Mouse (Mus musculus) CH12.LX (cell line): Measurements from ENCODE around the gene Zfp764. TPM values are rescaled to one million over a fixed set of nuclear protein-coding genes. Genes with fewer than 3 reads are reported as not detected.
"Not testable (repeated sequence)": the region's sequence is repeated elsewhere in the genome, so short reads cannot be mapped to it uniquely, and the experiment has no call there.

Source experiments
- DNase-seq: peaks from one replicate; pipeline ENCODE4 v3.0.0-alpha.2; 2013; ENCODE audit errors: extremely low read depth
- H3K27ac ChIP-seq: 2 replicates; pipeline ENCODE4 v1.5.1; 2012; ENCODE audit warnings: low read depth, mild to moderate bottlenecking, control low read depth, moderate library complexity; ENCODE audit not compliant: insufficient read depth
- H3K27me3 ChIP-seq: replicated peaks from 2 replicates; pipeline ENCODE3; 2012; ENCODE audit warnings: inconsistent platforms
- H3K36me3 ChIP-seq, 2 experiments: replicated peaks in 1 of 2; 2 replicates each; pipeline versions ENCODE3 to v1.6.1; 2012; ENCODE audit warnings: inconsistent platforms in 1 of 2, low read length in 1 of 2, mild to moderate bottlenecking in 1 of 2, mixed read lengths in 1 of 2, moderate library complexity in 1 of 2; ENCODE audit not compliant: control insufficient read depth in 1 of 2, insufficient read depth in 1 of 2
- H3K4me1 ChIP-seq, 2 experiments: 2 replicates each; pipeline ENCODE4 v1.6.1; 2012; ENCODE audit warnings: inconsistent platforms in 1 of 2, moderate library complexity in 1 of 2; ENCODE audit not compliant: insufficient read depth in 2 of 2, control insufficient read depth in 1 of 2
- H3K4me2 ChIP-seq: 2 replicates; pipeline ENCODE4 v1.6.1; 2012; ENCODE audit warnings: low read depth, mild to moderate bottlenecking, control low read depth; ENCODE audit not compliant: poor library complexity, insufficient read depth, severe bottlenecking
- H3K4me3 ChIP-seq, 3 experiments: fragments of 150-350 bp in 1 of 3; sonication (generic) in 1 of 3; replicated peaks in 1 of 3; 2 replicates each; pipeline versions ENCODE3 to v1.5.1; 2011 to 2012; ENCODE audit warnings: low read depth in 2 of 3, low read length in 2 of 3, mild to moderate bottlenecking in 2 of 3, moderate library complexity in 2 of 3, control low read depth in 1 of 3, improper control_type of control experiment in 1 of 3, inconsistent platforms in 1 of 3, mixed read lengths in 1 of 3; ENCODE audit not compliant: poor library complexity in 1 of 3
- H3K79me2 ChIP-seq: replicated peaks from 2 replicates; pipeline ENCODE4 v1.6.1; 2012; ENCODE audit warnings: mild to moderate bottlenecking, moderate library complexity; ENCODE audit not compliant: control insufficient read depth, poor library complexity, insufficient read depth, severe bottlenecking; ENCODE audit errors: extremely low read depth
- H3K9ac ChIP-seq: 2 replicates; pipeline ENCODE4 v1.6.1; 2012; ENCODE audit warnings: low read depth, mild to moderate bottlenecking, control low read depth, moderate library complexity; ENCODE audit not compliant: insufficient read depth
- H3K9me3 ChIP-seq: replicated peaks from 2 replicates; pipeline ENCODE3; 2012; ENCODE audit warnings: low read length, inconsistent platforms, mixed read lengths
- BHLHE40 ChIP-seq: IDR thresholded peaks from 2 replicates; pipeline ENCODE4 v1.6.1; 2011; ENCODE audit warnings: mild to moderate bottlenecking, low read depth, low read length, improper control_type of control experiment
- CTCF ChIP-seq, 2 experiments: IDR thresholded peaks in 1 of 2; conservative IDR thresholded peaks in 1 of 2; 2 replicates each; pipeline ENCODE4 v1.5.1; 2011 to 2012; ENCODE audit warnings: low read depth in 2 of 2, low read length in 2 of 2, improper control_type of control experiment in 1 of 2, inconsistent platforms in 1 of 2, mild to moderate bottlenecking in 1 of 2, moderate library complexity in 1 of 2
- ELF1 ChIP-seq: IDR thresholded peaks from 2 replicates; pipeline ENCODE4 v1.6.1; 2014; ENCODE audit warnings: low read depth, mild to moderate bottlenecking, inconsistent platforms, low read length, improper control_type of control experiment
- ETS1 ChIP-seq: conservative IDR thresholded peaks from 2 replicates; pipeline ENCODE4 v1.6.1; 2012; ENCODE audit warnings: low read depth, mild to moderate bottlenecking, inconsistent platforms, low read length, improper control_type of control experiment, moderate library complexity
- HCFC1 ChIP-seq: IDR thresholded peaks from 2 replicates; pipeline ENCODE4 v1.6.1; 2012; ENCODE audit warnings: low read depth, mild to moderate bottlenecking, inconsistent platforms, low read length, improper control_type of control experiment
- IRF4 ChIP-seq: IDR thresholded peaks from 2 replicates; pipeline ENCODE4 v1.6.1; 2014; ENCODE audit warnings: low read depth, mild to moderate bottlenecking, inconsistent platforms, low read length, improper control_type of control experiment
- JUN ChIP-seq: IDR thresholded peaks from 2 replicates; pipeline ENCODE4 v1.6.1; 2011; ENCODE audit warnings: low read depth, mild to moderate bottlenecking, low read length, improper control_type of control experiment, moderate library complexity; ENCODE audit not compliant: insufficient read depth
- KAT2A ChIP-seq: IDR thresholded peaks from 2 replicates; pipeline ENCODE4 v1.6.1; 2012; ENCODE audit warnings: low read length, improper control_type of control experiment, inconsistent platforms; ENCODE audit not compliant: insufficient replicate concordance
- MAX ChIP-seq: IDR thresholded peaks from 2 replicates; pipeline ENCODE4 v1.6.1; 2011; ENCODE audit warnings: low read length, improper control_type of control experiment
- MEF2A ChIP-seq: IDR thresholded peaks from 2 replicates; pipeline ENCODE4 v1.6.1; 2014; ENCODE audit warnings: low read depth, mild to moderate bottlenecking, inconsistent platforms, low read length, improper control_type of control experiment, borderline replicate concordance
- MXI1 ChIP-seq: IDR thresholded peaks from 2 replicates; pipeline ENCODE4 v1.6.1; 2011; ENCODE audit warnings: mild to moderate bottlenecking, low read depth, low read length, improper control_type of control experiment
- MYC ChIP-seq: IDR thresholded peaks from 2 replicates; pipeline ENCODE4 v1.6.1; 2011; ENCODE audit warnings: low read depth, mild to moderate bottlenecking, improper control_type of control experiment, low read length
- NELFE ChIP-seq: IDR thresholded peaks from 2 replicates; pipeline ENCODE4 v1.6.1; 2011; ENCODE audit warnings: low read depth, low read length, improper control_type of control experiment
- NRF1 ChIP-seq: IDR thresholded peaks from 2 replicates; pipeline ENCODE4 v1.6.1; 2014; ENCODE audit warnings: low read depth, mild to moderate bottlenecking, inconsistent platforms, low read length, improper control_type of control experiment, moderate library complexity
- POLR2A ChIP-seq: IDR thresholded peaks from 2 replicates; pipeline ENCODE4 v1.6.1; 2011; ENCODE audit warnings: low read depth, mild to moderate bottlenecking, improper control_type of control experiment, low read length
- POLR2AphosphoS2 ChIP-seq: IDR thresholded peaks from 2 replicates; pipeline ENCODE4 v1.6.1; 2011; ENCODE audit warnings: low read depth, low read length, improper control_type of control experiment
- RCOR1 ChIP-seq: conservative IDR thresholded peaks from 2 replicates; pipeline ENCODE4 v1.6.1; 2012; ENCODE audit warnings: low read depth, mild to moderate bottlenecking, inconsistent platforms, low read length, improper control_type of control experiment
- SIN3A ChIP-seq: IDR thresholded peaks from 2 replicates; pipeline ENCODE4 v1.6.1; 2012; ENCODE audit warnings: low read length, improper control_type of control experiment, inconsistent platforms
- TBP ChIP-seq: conservative IDR thresholded peaks from 2 replicates; pipeline ENCODE4 v1.6.1; 2011; ENCODE audit warnings: low read depth, low read length, improper control_type of control experiment
- TCF12 ChIP-seq: IDR thresholded peaks from 2 replicates; pipeline ENCODE4 v1.6.1; 2014; ENCODE audit warnings: low read depth, mild to moderate bottlenecking, inconsistent platforms, low read length, improper control_type of control experiment
- USF1 ChIP-seq: IDR thresholded peaks from 2 replicates; pipeline ENCODE4 v1.6.1; 2014; ENCODE audit warnings: low read depth, mild to moderate bottlenecking, inconsistent platforms, low read length, improper control_type of control experiment
- USF2 ChIP-seq: conservative IDR thresholded peaks from 2 replicates; pipeline ENCODE4 v1.6.1; 2011; ENCODE audit warnings: low read depth, low read length, improper control_type of control experiment
- ZMIZ1 ChIP-seq: IDR thresholded peaks from 2 replicates; pipeline ENCODE4 v1.6.1; 2012; ENCODE audit warnings: low read depth, mild to moderate bottlenecking, inconsistent platforms, low read length, improper control_type of control experiment
- dilution Hi-C: fragments of 300-500 bp; cut with MboI; formaldehyde crosslinking; loops from 2 replicates; pipeline ENCODE4 v1.14.3; 2020; ENCODE audit warnings: low sequenced_read_pairs; ENCODE audit not compliant: extremely low pct_unique_long_range_greater_than_20kb, extremely low pct_ligation_motif_present
- in situ Hi-C: fragments of 300-500 bp; cut with MboI; formaldehyde crosslinking; loops from 3 replicates; pipeline ENCODE4 v1.14.3; 2019; ENCODE audit warnings: low sequenced_read_pairs, low pct_ligation_motif_present, low pct_unique_long_range_greater_than_20kb, mixed read lengths
- polyA plus RNA-seq: library from polyadenylated mRNA; unstranded; fragments of >175 nt; gene quantifications from 2 replicates; pipeline ENCODE4 v1.2.1, GENCODE M21; 2012; ENCODE audit warnings: low read depth; ENCODE audit not compliant: insufficient read length
- total RNA-seq, 2 experiments: library from RNA; depleted of rRNA; stranded (reverse); fragments of 300-350 nt in 1 of 2; fragments of >200 nt in 1 of 2; gene quantifications; 2 replicates each; pipeline ENCODE4 v1.2.3; 2012 to 2014

The Zfp764 gene
- total and polyA plus RNA-seq, 3 experiments: 7.5 to 8.4 (median 7.9) TPM

DNA sequence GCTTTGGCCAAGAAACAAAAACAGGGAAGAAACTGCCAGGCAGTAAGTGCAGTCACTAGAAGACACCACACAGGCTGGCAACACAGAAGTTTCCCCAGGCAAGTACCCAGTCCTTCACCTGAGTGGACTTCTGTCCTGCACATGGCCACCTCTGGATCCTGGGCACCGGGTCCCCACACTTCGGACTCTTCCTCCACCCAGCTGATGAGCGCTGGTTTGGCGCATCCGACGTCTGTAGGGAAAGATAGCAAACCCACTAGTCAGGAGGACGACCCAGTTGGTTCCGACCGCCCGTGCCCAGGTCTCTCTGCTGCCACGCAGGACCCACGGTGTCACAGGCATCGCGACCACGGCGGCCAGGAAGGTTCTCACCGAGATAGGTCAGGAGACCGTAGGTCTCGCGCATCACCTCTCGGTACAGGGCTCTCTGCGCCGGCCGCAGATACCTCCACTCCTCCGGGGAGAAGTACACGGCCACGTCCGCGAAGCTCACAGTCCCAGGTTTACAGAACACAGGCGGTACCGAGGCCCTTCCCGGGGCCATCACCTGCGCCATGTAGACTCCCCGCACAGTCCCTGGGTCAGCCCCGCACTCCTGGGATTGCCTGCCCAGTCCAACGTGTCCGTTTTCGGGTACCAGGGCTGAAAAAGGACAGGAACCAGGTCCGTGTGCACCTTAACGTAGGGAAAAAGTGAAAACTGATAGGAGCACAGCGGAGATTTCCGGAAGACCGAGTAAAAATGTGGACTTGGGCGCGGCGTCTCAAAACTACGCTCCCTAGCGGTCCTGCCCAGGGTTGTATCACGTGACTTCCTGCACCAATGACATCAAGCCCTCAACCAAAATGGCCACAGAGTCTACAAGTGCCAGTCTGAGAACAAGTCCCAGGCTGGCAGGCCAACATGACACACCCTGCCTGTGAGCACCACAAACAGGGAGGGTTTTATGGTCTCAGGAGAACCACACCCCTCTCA is 31.1 kb downstream of the Zfp764 start, which contains the start of gene Zfp747:
Zfp747 (minus strand) TSS at position 780 of the 975 bp plus-strand sequence.
- peak; percentile 97 for DNase-seq
- H3K36me3 ChIP-seq, H3K27ac ChIP-seq, H3K9me3 ChIP-seq, H3K27me3 ChIP-seq, dilution Hi-C loops, H3K4me1 ChIP-seq, in situ Hi-C loops, H3K79me2 ChIP-seq: not testable (repeated sequence)
- H3K4me3 ChIP-seq: peak within 1 kb of the TSS; percentile 65 to 80 (median 71)
- TF ChIP-seq ELF1: peak; percentile 80
- TF ChIP-seq BHLHE40: peak; percentile 95
- peak; percentile 90 for TF ChIP-seq MXI1
- TF ChIP-seq RCOR1: 0 out of 2 replicates have a peak, but pooled peaks have one; percentile 29
- TF ChIP-seq JUN: peak; percentile 30
- TF ChIP-seq POLR2A: peak; percentile 89
- peak; percentile 91 for TF ChIP-seq MAX
- TF ChIP-seq KAT2A: 0 out of 2 replicates have a peak, but pooled peaks have one; percentile 57
- peak; percentile 96 for TF ChIP-seq USF1
- TF ChIP-seq HCFC1: peak; percentile 88
- peak; percentile 91 for TF ChIP-seq TBP
- TF ChIP-seq NRF1: peak; percentile 68
- TF ChIP-seq POLR2AphosphoS2: peak; percentile 79; the same call in 1 of the 2 replicates
- peak; percentile 92 for TF ChIP-seq NELFE
- TF ChIP-seq CTCF (conservative IDR thresholded peaks at IDR 0.05 in 1 of 2, IDR thresholded peaks at IDR 0.05 in 1 of 2; ENCODE audit: low read depth in 2 of 2, low read length in 2 of 2): peak in 1 of 2 experiments; percentile 64; a peak in 2 of 4 replicates
- peak; percentile 31; the same call in 1 of the 2 replicates for TF ChIP-seq IRF4
- peak; percentile 87 for TF ChIP-seq ZMIZ1
- TF ChIP-seq TCF12: peak; percentile 79
- TF ChIP-seq ETS1: 0 out of 2 replicates have a peak, but pooled peaks have one; percentile 39
- TF ChIP-seq MYC: peak; percentile 83
- peak; percentile 91 for TF ChIP-seq SIN3A
- TF ChIP-seq USF2: peak; percentile 99
- TF ChIP-seq MEF2A: peak; percentile 51; the same call in 1 of the 2 replicates
- peak within 1 kb of the TSS; percentile 53 for H3K9ac ChIP-seq
- peak within 1 kb of the TSS; percentile 67 for H3K4me2 ChIP-seq
